Mouse (Mus musculus): ENCODE data around the gene Slc35d2. TPM values are rescaled to one million over a fixed set of nuclear protein-coding genes. Genes with fewer than 3 reads are reported as not detected.

Gene Slc35d2
- polyA plus RNA-seq, 1 experiment, result 6.3 TPM

DNA sequence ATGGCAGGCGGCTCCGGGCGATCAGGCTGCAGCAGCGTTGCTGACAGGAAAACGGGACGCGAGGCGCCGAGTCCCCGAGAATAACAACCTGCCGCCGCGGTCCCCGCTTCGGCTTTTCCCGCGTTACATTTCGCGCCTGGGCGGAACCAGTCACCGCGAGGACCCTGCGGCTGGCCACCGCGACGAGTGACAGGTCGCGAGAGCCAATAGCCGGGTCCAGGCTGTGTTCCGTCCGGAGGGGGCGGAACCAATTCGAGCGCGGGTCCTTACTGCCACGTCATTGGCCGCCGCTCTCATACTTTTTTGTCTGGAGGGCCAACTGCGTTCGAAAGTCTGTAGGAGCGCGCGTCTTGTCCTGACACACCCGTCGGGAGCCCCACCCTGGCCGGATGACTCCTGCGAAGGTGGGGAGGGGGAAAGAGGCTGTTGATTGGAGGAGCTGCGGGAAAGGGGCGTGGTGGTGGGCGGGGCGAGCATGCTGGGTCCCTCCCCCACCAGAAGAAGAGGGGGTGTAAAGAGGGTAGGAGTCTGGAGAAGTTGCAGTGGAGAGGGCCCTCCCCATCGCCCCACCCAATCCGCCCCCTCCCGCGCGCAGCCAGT, 24.0 kb upstream of the Slc35d2 start, which contains the start of gene Zfp367:
Gene Zfp367, minus strand, starts transcription at position 120 of the 600 bp plus-strand sequence.
- Histone ChIP-seq H3K4me3 (ENCODE audit: low read depth, low read length) (peak within 1 kb of the TSS; percentile 81), H3K9ac (ENCODE audit: low read depth, poor library complexity, severe bottlenecking) (peak within 1 kb of the TSS; percentile 89), H3K9me3 (replicated peaks; ENCODE audit: control insufficient read depth, insufficient read depth, low read length, poor library complexity, severe bottlenecking) (no peaks in the 10 kb centered on the region), H3K27me3 (ENCODE audit: control insufficient read depth, insufficient read depth, low read length, poor library complexity, severe bottlenecking) (no peaks in the 10 kb centered on the region), H3K27ac (ENCODE audit: insufficient read depth, low read length) (peak within 1 kb of the TSS; percentile 85), H3K36me3 (ENCODE audit: control insufficient read depth, insufficient read depth, low read length, poor library complexity, severe bottlenecking) (no peaks in the 10 kb centered on the region), H3K4me1 (ENCODE audit: control insufficient read depth, insufficient read depth, low read length) (peaks cover 2% of the 10 kb centered on the region)
- TF ChIP-seq POLR2A (IDR thresholded peaks at IDR 0.05; ENCODE audit: insufficient read depth, low read length) (peak; percentile 29), EP300 (IDR thresholded peaks at IDR 0.05; ENCODE audit: insufficient read depth, low read depth, low read length) (no peak)

DNA sequence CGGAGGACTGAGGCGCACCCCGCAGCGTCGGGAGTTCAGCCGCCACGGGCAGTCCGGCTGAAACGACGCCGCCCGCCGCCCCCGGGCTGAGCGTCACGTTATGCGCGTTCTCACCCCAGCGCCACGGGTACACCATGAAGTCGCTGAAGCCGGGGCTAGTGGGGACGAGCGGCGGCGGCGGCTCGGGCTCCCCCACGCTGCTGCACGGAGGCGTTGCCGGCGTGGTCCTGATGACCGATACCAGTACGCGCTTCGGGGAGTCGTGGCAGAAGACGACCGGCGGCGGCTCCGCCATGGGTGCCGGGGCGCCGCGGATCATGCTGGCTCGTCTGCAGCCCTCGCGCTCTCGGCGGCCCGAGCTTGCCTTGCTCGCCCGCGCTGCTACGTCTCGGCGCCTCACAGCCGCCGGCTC, 23.5 kb upstream of the Slc35d2 start:
- H3K36me3 ChIP-seq (ENCODE audit: control insufficient read depth, insufficient read depth, low read length, poor library complexity, severe bottlenecking), result no peaks in the 10 kb centered on the region
- peak overlapping the region; percentile 89 for H3K9ac ChIP-seq (ENCODE audit: low read depth, poor library complexity, severe bottlenecking)
- TF ChIP-seq EP300 (IDR thresholded peaks at IDR 0.05; ENCODE audit: insufficient read depth, low read depth, low read length) (no peak), POLR2A (IDR thresholded peaks at IDR 0.05; ENCODE audit: insufficient read depth, low read length) (no peak), CTCF (IDR thresholded peaks at IDR 0.05; ENCODE audit: low read depth, low read length) (no peak)
- H3K4me1 ChIP-seq (ENCODE audit: control insufficient read depth, insufficient read depth, low read length), result peaks cover 2% of the 10 kb centered on the region
- peak overlapping the region; percentile 51 for H3K27ac ChIP-seq (ENCODE audit: insufficient read depth, low read length)
- no peaks in the 10 kb centered on the region for H3K27me3 ChIP-seq (ENCODE audit: control insufficient read depth, insufficient read depth, low read length, poor library complexity, severe bottlenecking)
- peak overlapping the region; percentile 81 for H3K4me3 ChIP-seq (ENCODE audit: low read depth, low read length)
- H3K9me3 ChIP-seq (replicated peaks; ENCODE audit: control insufficient read depth, insufficient read depth, low read length, poor library complexity, severe bottlenecking), result no peaks in the 10 kb centered on the region

- Histone ChIP-seq H3K27me3 (ENCODE audit: control insufficient read depth, insufficient read depth, low read length, poor library complexity, severe bottlenecking) (no peaks in the 10 kb centered on the region), H3K9ac (ENCODE audit: low read depth, poor library complexity, severe bottlenecking) (peak overlapping the region; percentile 89), H3K4me3 (ENCODE audit: low read depth, low read length) (peak overlapping the region; percentile 81), H3K27ac (ENCODE audit: insufficient read depth, low read length) (peak overlapping the region; percentile 51; the same call in 1 of the 2 replicates), H3K9me3 (replicated peaks; ENCODE audit: control insufficient read depth, insufficient read depth, low read length, poor library complexity, severe bottlenecking) (no peaks in the 10 kb centered on the region), H3K4me1 (ENCODE audit: control insufficient read depth, insufficient read depth, low read length) (peaks cover 2% of the 10 kb centered on the region), H3K36me3 (ENCODE audit: control insufficient read depth, insufficient read depth, low read length, poor library complexity, severe bottlenecking) (no peaks in the 10 kb centered on the region)
- peak; percentile 57; the same call in 1 of the 2 replicates for TF ChIP-seq EP300 (IDR thresholded peaks at IDR 0.05; ENCODE audit: insufficient read depth, low read depth, low read length)
- no peak for TF ChIP-seq CTCF (IDR thresholded peaks at IDR 0.05; ENCODE audit: low read depth, low read length)
- TF ChIP-seq POLR2A (IDR thresholded peaks at IDR 0.05; ENCODE audit: insufficient read depth, low read length), result no peak
Observed at GRCm38 (mm10) chr13:64152241-64152669, 23.1 kb upstream of the Slc35d2 start.

DNA sequence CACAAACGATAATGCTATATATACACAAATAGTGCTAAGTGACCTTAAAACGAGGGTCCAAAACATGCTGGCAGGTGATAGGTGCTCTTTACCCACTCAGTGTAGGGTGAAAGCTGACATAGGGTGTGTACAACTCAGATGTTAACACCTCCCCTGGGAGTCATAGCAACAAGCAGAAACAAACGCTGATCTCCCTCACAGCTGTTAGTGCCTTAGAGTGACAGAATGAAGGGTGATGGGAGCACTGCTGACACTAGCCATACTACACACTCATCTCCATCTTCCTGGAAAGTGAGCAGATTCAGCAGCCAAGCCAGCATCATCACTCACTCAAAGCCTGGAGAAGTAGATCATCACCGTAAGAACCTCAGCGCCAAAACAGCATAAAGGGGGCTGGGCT, 21.0 kb upstream of the Slc35d2 start:
- peak overlapping the region; percentile 12; the same call in 1 of the 2 replicates for H3K4me3 ChIP-seq (ENCODE audit: low read depth, low read length)
- no peak overlapping the region for H3K27ac ChIP-seq (ENCODE audit: insufficient read depth, low read length)
- TF ChIP-seq EP300 (IDR thresholded peaks at IDR 0.05; ENCODE audit: insufficient read depth, low read depth, low read length) (no peak), CTCF (IDR thresholded peaks at IDR 0.05; ENCODE audit: low read depth, low read length) (no peak), POLR2A (IDR thresholded peaks at IDR 0.05; ENCODE audit: insufficient read depth, low read length) (no peak)
- no peaks in the 10 kb centered on the region for H3K27me3 ChIP-seq (ENCODE audit: control insufficient read depth, insufficient read depth, low read length, poor library complexity, severe bottlenecking)
- no peak overlapping the region for H3K9ac ChIP-seq (ENCODE audit: low read depth, poor library complexity, severe bottlenecking)
- H3K36me3 ChIP-seq (ENCODE audit: control insufficient read depth, insufficient read depth, low read length, poor library complexity, severe bottlenecking), result peaks cover 4% of the 10 kb centered on the region; the same call in 1 of the 2 replicates
- no peaks in the 10 kb centered on the region for H3K9me3 ChIP-seq (replicated peaks; ENCODE audit: control insufficient read depth, insufficient read depth, low read length, poor library complexity, severe bottlenecking)
- peaks cover 2% of the 10 kb centered on the region for H3K4me1 ChIP-seq (ENCODE audit: control insufficient read depth, insufficient read depth, low read length)

DNA sequence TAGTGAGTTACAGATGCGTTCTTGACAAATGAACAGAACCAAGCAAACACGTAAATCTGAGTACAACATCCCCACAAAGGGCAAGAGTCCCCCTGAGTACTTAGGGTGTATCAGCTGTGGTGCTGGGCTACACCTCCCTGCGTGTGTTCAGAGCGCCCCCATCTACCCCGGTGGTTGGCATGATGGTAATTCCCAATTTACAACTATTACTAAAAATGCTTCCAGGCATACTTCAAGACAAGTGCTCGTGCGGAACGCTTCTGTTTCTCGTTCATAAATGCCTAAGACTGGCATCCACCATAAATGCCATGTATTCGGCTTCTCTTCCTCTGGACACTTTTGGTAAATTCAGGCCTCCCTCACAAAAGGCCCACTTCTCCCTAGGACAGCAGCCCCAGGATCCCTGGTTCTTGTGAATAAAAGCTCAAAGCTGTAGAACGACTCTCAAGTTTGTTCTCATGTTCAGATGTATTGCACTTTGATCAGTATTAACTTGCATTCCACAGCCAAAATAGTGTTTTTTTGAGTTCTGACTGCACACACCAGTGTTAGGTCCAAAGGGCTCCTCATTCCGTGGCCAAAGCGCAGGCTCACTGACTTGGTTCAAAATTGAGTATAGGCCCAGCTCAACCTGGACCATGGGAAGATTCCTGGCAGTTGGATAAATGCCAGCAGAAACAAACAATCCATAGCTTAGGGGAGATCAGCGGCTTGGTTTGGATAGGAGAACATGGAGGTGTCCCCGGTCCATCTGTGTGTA, 628 bp upstream of the Slc35d2 start:
- H3K27me3 ChIP-seq (ENCODE audit: control insufficient read depth, insufficient read depth, low read length, poor library complexity, severe bottlenecking), result no peaks in the 10 kb centered on the region
- peak overlapping the region; percentile 73 for H3K9ac ChIP-seq (ENCODE audit: low read depth, poor library complexity, severe bottlenecking)
- H3K4me1 ChIP-seq (ENCODE audit: control insufficient read depth, insufficient read depth, low read length), result no peaks in the 10 kb centered on the region
- no peaks in the 10 kb centered on the region for H3K9me3 ChIP-seq (replicated peaks; ENCODE audit: control insufficient read depth, insufficient read depth, low read length, poor library complexity, severe bottlenecking)
- peak overlapping the region; percentile 55 for H3K4me3 ChIP-seq (ENCODE audit: low read depth, low read length)
- peaks cover 20% of the 10 kb centered on the region for H3K36me3 ChIP-seq (ENCODE audit: control insufficient read depth, insufficient read depth, low read length, poor library complexity, severe bottlenecking)
- no peak overlapping the region for H3K27ac ChIP-seq (ENCODE audit: insufficient read depth, low read length)
- TF ChIP-seq POLR2A (IDR thresholded peaks at IDR 0.05; ENCODE audit: insufficient read depth, low read length) (no peak), CTCF (IDR thresholded peaks at IDR 0.05; ENCODE audit: low read depth, low read length) (peak; percentile 48)

DNA sequence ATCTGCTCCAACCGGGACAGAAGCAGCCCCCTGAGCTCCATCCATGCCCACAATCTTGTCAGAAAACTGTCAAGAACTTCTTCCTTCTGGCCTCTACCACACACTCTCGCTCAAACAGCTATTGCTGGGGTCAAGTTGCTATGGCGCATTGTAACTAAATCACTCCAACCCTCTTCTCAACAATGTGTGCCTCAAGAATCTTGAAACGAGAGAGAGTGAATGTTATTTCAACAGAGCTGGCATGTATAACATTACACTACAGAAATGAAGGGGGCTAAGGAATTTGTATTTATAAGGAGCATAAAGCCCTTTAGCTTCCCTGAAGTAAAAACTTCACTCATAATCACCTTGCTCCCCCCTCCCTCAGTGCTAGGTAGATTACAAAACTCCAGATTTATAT, 2.9 kb downstream of the Slc35d2 start:
- H3K36me3 ChIP-seq (ENCODE audit: control insufficient read depth, insufficient read depth, low read length, poor library complexity, severe bottlenecking), result no peaks in the 10 kb centered on the region
- TF ChIP-seq POLR2A (IDR thresholded peaks at IDR 0.05; ENCODE audit: insufficient read depth, low read length) (no peak), EP300 (IDR thresholded peaks at IDR 0.05; ENCODE audit: insufficient read depth, low read depth, low read length) (no peak), CTCF (IDR thresholded peaks at IDR 0.05; ENCODE audit: low read depth, low read length) (no peak)
- H3K4me1 ChIP-seq (ENCODE audit: control insufficient read depth, insufficient read depth, low read length), result no peaks in the 10 kb centered on the region
- no peak overlapping the region for H3K27ac ChIP-seq (ENCODE audit: insufficient read depth, low read length)
- no peak overlapping the region for H3K9ac ChIP-seq (ENCODE audit: low read depth, poor library complexity, severe bottlenecking)
- no peaks in the 10 kb centered on the region for H3K27me3 ChIP-seq (ENCODE audit: control insufficient read depth, insufficient read depth, low read length, poor library complexity, severe bottlenecking)
- H3K9me3 ChIP-seq (replicated peaks; ENCODE audit: control insufficient read depth, insufficient read depth, low read length, poor library complexity, severe bottlenecking), result no peaks in the 10 kb centered on the region
- H3K4me3 ChIP-seq (ENCODE audit: low read depth, low read length), result no peak overlapping the region
